Mouse (Mus musculus): ENCODE results near the gene Krt19.

DNA sequence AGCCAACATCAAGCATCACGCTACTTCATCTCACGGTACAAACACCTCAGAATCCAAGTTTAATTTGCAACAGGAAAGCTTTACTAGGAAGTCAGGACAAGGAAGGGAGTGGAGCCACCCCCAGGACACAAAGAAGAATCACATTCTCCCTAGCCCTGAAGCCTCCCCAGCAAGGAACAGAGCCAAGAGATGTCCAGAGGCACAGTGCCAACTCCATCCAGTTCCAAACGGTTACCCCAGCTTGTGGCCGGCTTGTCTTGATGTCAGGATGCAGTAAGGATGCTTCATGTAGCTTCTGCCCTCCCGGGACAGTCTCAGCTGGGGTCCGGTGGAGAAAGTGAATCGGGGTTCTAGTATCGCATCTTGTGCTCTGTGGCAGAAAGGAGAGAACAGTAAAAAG, 38.3 kb upstream of the Krt19 start:
- TF ChIP-seq CTCF (conservative IDR thresholded peaks at IDR 0.05; ENCODE audit: low read length), result no peak
- TF ChIP-seq NANOG (IDR thresholded peaks at IDR 0.05; ENCODE audit: borderline replicate concordance, low read length), result no peak
- no peak for TF ChIP-seq POU5F1 (IDR thresholded peaks at IDR 0.05; ENCODE audit: borderline replicate concordance, low read length)
